Mouse (Mus musculus) MEL (cell line): ENCODE results near the gene Abcg1. TPM values are rescaled to one million over a fixed set of nuclear protein-coding genes. Genes with fewer than 3 reads are reported as not detected.

Experiments used
- DNase-seq: peaks from one replicate; pipeline ENCODE4 v3.0.0; 2011; ENCODE audit warnings: low read depth, low spot score
- H3K27ac ChIP-seq: 2 replicates; pipeline ENCODE4 v1.5.1; 2012; ENCODE audit warnings: low read depth, mild to moderate bottlenecking, control low read depth, low read length, moderate library complexity; ENCODE audit not compliant: control insufficient read depth
- H3K27me3 ChIP-seq, 2 experiments: fragments of 150-350 bp in 1 of 2; sonication (generic) in 1 of 2; 2 replicates each; pipeline ENCODE4 v1.6.1; 2012; ENCODE audit warnings: low read length in 2 of 2, mild to moderate bottlenecking in 2 of 2, improper control_type of control experiment in 1 of 2, moderate library complexity in 1 of 2; ENCODE audit not compliant: insufficient read depth in 2 of 2, control insufficient read depth in 1 of 2
- H3K36me3 ChIP-seq, 2 experiments: 2 replicates each; pipeline ENCODE4 v1.6.1; 2012 to 2014; ENCODE audit warnings: low read length in 2 of 2, improper control_type of control experiment in 1 of 2, inconsistent platforms in 1 of 2, mild to moderate bottlenecking in 1 of 2; ENCODE audit not compliant: insufficient read depth in 2 of 2, control insufficient read depth in 1 of 2
- H3K4me1 ChIP-seq, 2 experiments: fragments of 150-350 bp in 1 of 2; sonication (generic) in 1 of 2; 2 replicates each; pipeline ENCODE4 v1.6.1; 2012; ENCODE audit warnings: low read length in 2 of 2, improper control_type of control experiment in 1 of 2, mild to moderate bottlenecking in 1 of 2; ENCODE audit not compliant: insufficient read depth in 2 of 2, control insufficient read depth in 1 of 2
- H3K4me3 ChIP-seq, 2 experiments: fragments of 150-350 bp in 1 of 2; sonication (generic) in 1 of 2; 2 replicates each; pipeline ENCODE4 v1.5.1; 2012; ENCODE audit warnings: low read depth in 2 of 2, low read length in 2 of 2, mild to moderate bottlenecking in 2 of 2, moderate library complexity in 2 of 2, control low read depth in 1 of 2, improper control_type of control experiment in 1 of 2; ENCODE audit not compliant: control insufficient read depth in 1 of 2, insufficient read depth in 1 of 2
- H3K79me2 ChIP-seq: 2 replicates; pipeline ENCODE4 v1.6.1; 2012; ENCODE audit warnings: mild to moderate bottlenecking, low read length, moderate library complexity; ENCODE audit not compliant: control insufficient read depth, poor library complexity, insufficient read depth
- H3K9ac ChIP-seq: 2 replicates; pipeline ENCODE4 v1.6.1; 2012; ENCODE audit warnings: low read depth, mild to moderate bottlenecking, control low read depth, low read length, moderate library complexity; ENCODE audit not compliant: control insufficient read depth, poor library complexity, severe bottlenecking
- H3K9me3 ChIP-seq: fragments of 150-350 bp; sonication (generic); replicated peaks from 2 replicates; pipeline ENCODE4 v1.6.1; 2012; ENCODE audit warnings: mild to moderate bottlenecking, low read length, improper control_type of control experiment, moderate library complexity; ENCODE audit not compliant: insufficient read depth
- BHLHE40 ChIP-seq: IDR thresholded peaks from 2 replicates; pipeline ENCODE4 v1.6.1; 2012; ENCODE audit warnings: low read depth, mild to moderate bottlenecking, inconsistent platforms, low read length, improper control_type of control experiment, borderline replicate concordance
- ELF1 ChIP-seq: IDR thresholded peaks from 2 replicates; pipeline ENCODE4 v1.6.1; 2014; ENCODE audit warnings: low read depth, mild to moderate bottlenecking, inconsistent platforms, low read length, improper control_type of control experiment, moderate library complexity
- EP300 ChIP-seq, 2 experiments: IDR thresholded peaks; 2 replicates each; pipeline ENCODE4 v1.6.1; 2011; ENCODE audit warnings: improper control_type of control experiment in 2 of 2, low read length in 2 of 2, low read depth in 1 of 2, mild to moderate bottlenecking in 1 of 2
- ETS1 ChIP-seq: IDR thresholded peaks from 2 replicates; pipeline ENCODE4 v1.6.1; 2012; ENCODE audit warnings: low read depth, mild to moderate bottlenecking, inconsistent platforms, low read length, improper control_type of control experiment, moderate library complexity
- GATA1 ChIP-seq: IDR thresholded peaks from 2 replicates; pipeline ENCODE4 v1.6.1; 2011; ENCODE audit warnings: low read depth, low read length, improper control_type of control experiment
- HCFC1 ChIP-seq: IDR thresholded peaks from 2 replicates; pipeline ENCODE4 v1.6.1; 2012; ENCODE audit warnings: low read depth, mild to moderate bottlenecking, inconsistent platforms, low read length, improper control_type of control experiment, moderate library complexity
- JUND ChIP-seq: IDR thresholded peaks from 2 replicates; pipeline ENCODE4 v1.6.1; 2011; ENCODE audit warnings: low read depth, mild to moderate bottlenecking, improper control_type of control experiment, low read length
- MAFK ChIP-seq: IDR thresholded peaks from 2 replicates; pipeline ENCODE4 v1.6.1; 2011; ENCODE audit warnings: low read depth, mild to moderate bottlenecking, low read length, improper control_type of control experiment, borderline replicate concordance
- MAX ChIP-seq: IDR thresholded peaks from 2 replicates; pipeline ENCODE4 v1.6.1; 2011; ENCODE audit warnings: low read length, improper control_type of control experiment
- MYB ChIP-seq: IDR thresholded peaks from 2 replicates; pipeline ENCODE4 v1.6.1; 2011; ENCODE audit warnings: mild to moderate bottlenecking, low read depth, low read length, improper control_type of control experiment
- MYC ChIP-seq: IDR thresholded peaks from 2 replicates; pipeline ENCODE4 v1.6.1; 2011; ENCODE audit warnings: low read depth, mild to moderate bottlenecking, low read length, improper control_type of control experiment, moderate library complexity
- NRF1 ChIP-seq: IDR thresholded peaks from 2 replicates; pipeline ENCODE4 v1.6.1; 2014; ENCODE audit warnings: low read depth, mild to moderate bottlenecking, inconsistent platforms, low read length, improper control_type of control experiment, moderate library complexity; ENCODE audit not compliant: poor library complexity, insufficient read depth, severe bottlenecking
- POLR2A ChIP-seq, 2 experiments: IDR thresholded peaks; 2 replicates each; pipeline ENCODE4 v1.6.1; 2011 to 2012; ENCODE audit warnings: low read length in 2 of 2, mild to moderate bottlenecking in 2 of 2, control low read depth in 1 of 2, improper control_type of control experiment in 1 of 2, low read depth in 1 of 2, moderate library complexity in 1 of 2; ENCODE audit not compliant: control insufficient read depth in 1 of 2, insufficient read depth in 1 of 2, poor library complexity in 1 of 2
- POLR2AphosphoS2 ChIP-seq: IDR thresholded peaks from 2 replicates; pipeline ENCODE4 v1.6.1; 2011; ENCODE audit warnings: low read length, improper control_type of control experiment
- RAD21 ChIP-seq: IDR thresholded peaks from 2 replicates; pipeline ENCODE4 v1.6.1; 2011; ENCODE audit warnings: mild to moderate bottlenecking, low read depth, low read length, improper control_type of control experiment
- SMC3 ChIP-seq: IDR thresholded peaks from 2 replicates; pipeline ENCODE4 v1.6.1; 2011; ENCODE audit warnings: low read depth, low read length, improper control_type of control experiment
- TAL1 ChIP-seq: IDR thresholded peaks from 2 replicates; pipeline ENCODE4 v1.6.1; 2012; ENCODE audit warnings: mild to moderate bottlenecking, inconsistent platforms, low read length, moderate library complexity, mixed read lengths
- TCF12 ChIP-seq: IDR thresholded peaks from 2 replicates; pipeline ENCODE4 v1.6.1; 2014; ENCODE audit warnings: low read depth, mild to moderate bottlenecking, inconsistent platforms, low read length, improper control_type of control experiment, moderate library complexity
- USF2 ChIP-seq, 2 experiments: IDR thresholded peaks; 2 replicates each; pipeline ENCODE4 v1.6.1; 2011 to 2012; ENCODE audit warnings: improper control_type of control experiment in 2 of 2, low read length in 2 of 2, borderline replicate concordance in 1 of 2, inconsistent platforms in 1 of 2, low read depth in 1 of 2, mild to moderate bottlenecking in 1 of 2; ENCODE audit not compliant: insufficient read depth in 1 of 2
- ZC3H11A ChIP-seq: IDR thresholded peaks from 2 replicates; pipeline ENCODE4 v1.6.1; 2012; ENCODE audit warnings: low read depth, mild to moderate bottlenecking, inconsistent platforms, low read length, improper control_type of control experiment
- ZMIZ1 ChIP-seq: IDR thresholded peaks from 2 replicates; pipeline ENCODE4 v1.6.1; 2012; ENCODE audit warnings: low read depth, mild to moderate bottlenecking, inconsistent platforms, low read length, improper control_type of control experiment, moderate library complexity
- ZNF384 ChIP-seq: IDR thresholded peaks from 2 replicates; pipeline ENCODE4 v1.6.1; 2012; ENCODE audit warnings: low read depth, mild to moderate bottlenecking, inconsistent platforms, low read length, improper control_type of control experiment
- polyA plus RNA-seq, 2 experiments: library from polyadenylated mRNA; stranded (reverse) in 1 of 2; unstranded in 1 of 2; fragments of >175 nt in 1 of 2; fragments of >200 nt in 1 of 2; gene quantifications; 2 replicates each; pipeline versions ENCODE4 v1.2.1 to v1.2.4; 2012; ENCODE audit warnings: low replicate concordance in 2 of 2, low read depth in 1 of 2; ENCODE audit not compliant: insufficient read length in 2 of 2, insufficient read depth in 1 of 2, missing spikeins in 1 of 2
- total RNA-seq: library from RNA; depleted of rRNA; stranded (reverse); fragments of 300-350 nt; gene quantifications from 2 replicates; pipeline ENCODE4 v1.2.3, GENCODE M21; 2012

Gene Abcg1
- total and polyA plus RNA-seq, 3 experiments, result 11.6 to 18.0 TPM; not detected in 1

GRCm38 (mm10) chr17:31108388-31108787, 50.9 kb downstream of the Abcg1 start:
- H3K9me3 ChIP-seq, result no peaks in the 10 kb centered on the region
- TF ChIP-seq MYB, result no peak
- no peak for TF ChIP-seq RAD21
- no peak for TF ChIP-seq MYC
- TF ChIP-seq ZNF384, result no peak
- no peak for TF ChIP-seq EP300 (IDR thresholded peaks at IDR 0.05; ENCODE audit: low read depth in 1 of 2, low read length in 2 of 2)
- no peak for TF ChIP-seq GATA1
- DNase-seq, result peak; percentile 65
- no peak overlapping the region for H3K9ac ChIP-seq
- no peaks in the 10 kb centered on the region for H3K27me3 ChIP-seq
- no peak overlapping the region for H3K27ac ChIP-seq
- 0 out of 4 replicates have a peak, but pooled peaks cover 0 to 5% of the 10 kb centered on the region in 2 experiments for H3K4me1 ChIP-seq
- no peaks in the 10 kb centered on the region for H3K79me2 ChIP-seq
- H3K4me3 ChIP-seq, result no peak overlapping the region
- H3K36me3 ChIP-seq, result no peaks in the 10 kb centered on the region

- Histone ChIP-seq H3K4me1 (0 out of 4 replicates have a peak, but pooled peaks cover 0 to 5% of the 10 kb centered on the region in 2 experiments), H3K36me3 (peaks cover 0 to 2% of the 10 kb centered on the region in 2 experiments; a peak in 1 of 4 replicates), H3K9ac (no peak overlapping the region), H3K79me2 (no peaks in the 10 kb centered on the region), H3K27me3 (no peaks in the 10 kb centered on the region), H3K9me3 (no peaks in the 10 kb centered on the region), H3K27ac (no peak overlapping the region), H3K4me3 (no peak overlapping the region)
- TF ChIP-seq ZC3H11A, result no peak
- TF ChIP-seq JUND, result no peak
- no peak for TF ChIP-seq ETS1
- no peak for TF ChIP-seq ELF1
- TF ChIP-seq GATA1, result no peak
- TF ChIP-seq USF2 (IDR thresholded peaks at IDR 0.05; ENCODE audit: borderline replicate concordance in 1 of 2, insufficient read depth in 1 of 2, low read depth in 1 of 2, low read length in 2 of 2), result no peak
- no peak for TF ChIP-seq BHLHE40
- no peak for TF ChIP-seq TAL1
- TF ChIP-seq ZMIZ1, result no peak
- no peak for TF ChIP-seq POLR2AphosphoS2
- TF ChIP-seq NRF1, result no peak
- TF ChIP-seq POLR2A (IDR thresholded peaks at IDR 0.05; ENCODE audit: control insufficient read depth in 1 of 2, insufficient read depth in 1 of 2, low read depth in 1 of 2, low read length in 2 of 2, poor library complexity in 1 of 2), result no peak
- TF ChIP-seq MAFK, result no peak
- no peak for TF ChIP-seq MAX
- no peak for TF ChIP-seq HCFC1
- no peak for TF ChIP-seq TCF12
- TF ChIP-seq SMC3, result no peak
- no peak for DNase-seq
These were observed 55.8 kb downstream of the Abcg1 start for GRCm38 (mm10) chr17:31113191-31113856.
